Mouse (Mus musculus) thymus, adult 18-20 months (tissue): ENCODE results near the gene Nsrp1.
"Not testable (repeated sequence)": the region's sequence is repeated elsewhere in the genome, so short reads cannot be mapped to it uniquely, and the experiment has no call there.

Experiments used
- DNase-seq, 2 experiments: peaks; one replicate each; pipeline ENCODE4 v3.0.0; 2022; ENCODE audit warnings: mixed read lengths in 2 of 2

Nsrp1 gene

GRCm38 (mm10) chr11:77078273-77079134 is at the start of gene Nsrp1:
Gene Nsrp1, minus strand, starts transcription at chr11:77078435.
- peak; percentile 85 to 87 for DNase-seq

- DNase-seq, result no peak
Measured at GRCm38 (mm10) chr11:77111141-77111540, 32.9 kb upstream of the Nsrp1 start.

DNA sequence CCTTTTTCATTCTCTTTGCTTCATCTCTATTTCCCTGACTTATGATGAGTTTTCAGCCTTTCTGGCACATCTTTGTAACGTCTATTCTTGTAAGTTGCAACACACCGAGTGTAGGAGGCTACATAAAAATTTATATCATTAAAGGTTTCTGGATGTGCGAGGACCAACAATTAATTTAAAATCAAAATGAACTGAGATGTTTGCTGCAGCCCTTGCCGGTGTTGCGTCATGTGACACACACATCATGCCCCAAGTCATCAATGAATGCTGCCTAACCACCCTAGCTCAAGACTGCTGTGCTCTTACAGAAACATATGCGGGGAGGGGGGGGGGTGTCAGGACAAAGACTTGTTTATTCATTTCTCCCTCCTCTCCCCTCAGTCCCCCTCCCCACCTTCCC is 30.2 kb upstream of the Nsrp1 start:
- no peak for DNase-seq

DNA sequence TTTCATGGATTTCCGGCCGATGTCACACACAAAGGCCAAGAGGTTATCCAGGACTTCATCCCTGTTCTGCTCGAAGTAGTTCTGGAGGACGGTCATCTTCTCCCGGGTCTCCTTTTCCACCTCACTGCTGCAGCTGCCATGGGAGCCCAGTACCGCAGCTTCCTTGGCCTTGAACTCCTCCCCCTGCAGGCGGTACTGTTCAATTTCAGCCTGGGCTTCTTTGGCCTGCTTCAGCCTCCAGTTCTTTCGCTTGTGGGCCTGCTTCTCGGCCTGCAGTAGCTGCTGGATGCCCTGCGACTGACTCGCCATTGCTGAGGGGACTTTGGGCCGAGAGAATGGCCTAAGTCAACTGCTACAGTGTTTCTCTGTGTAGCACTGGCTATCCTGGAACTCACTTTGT is 29.6 kb upstream of the Nsrp1 start:
- DNase-seq, result not testable (repeated sequence)

- no peak for DNase-seq
Measured at GRCm38 (mm10) chr11:77106961-77107360, 28.7 kb upstream of the Nsrp1 start.

DNA sequence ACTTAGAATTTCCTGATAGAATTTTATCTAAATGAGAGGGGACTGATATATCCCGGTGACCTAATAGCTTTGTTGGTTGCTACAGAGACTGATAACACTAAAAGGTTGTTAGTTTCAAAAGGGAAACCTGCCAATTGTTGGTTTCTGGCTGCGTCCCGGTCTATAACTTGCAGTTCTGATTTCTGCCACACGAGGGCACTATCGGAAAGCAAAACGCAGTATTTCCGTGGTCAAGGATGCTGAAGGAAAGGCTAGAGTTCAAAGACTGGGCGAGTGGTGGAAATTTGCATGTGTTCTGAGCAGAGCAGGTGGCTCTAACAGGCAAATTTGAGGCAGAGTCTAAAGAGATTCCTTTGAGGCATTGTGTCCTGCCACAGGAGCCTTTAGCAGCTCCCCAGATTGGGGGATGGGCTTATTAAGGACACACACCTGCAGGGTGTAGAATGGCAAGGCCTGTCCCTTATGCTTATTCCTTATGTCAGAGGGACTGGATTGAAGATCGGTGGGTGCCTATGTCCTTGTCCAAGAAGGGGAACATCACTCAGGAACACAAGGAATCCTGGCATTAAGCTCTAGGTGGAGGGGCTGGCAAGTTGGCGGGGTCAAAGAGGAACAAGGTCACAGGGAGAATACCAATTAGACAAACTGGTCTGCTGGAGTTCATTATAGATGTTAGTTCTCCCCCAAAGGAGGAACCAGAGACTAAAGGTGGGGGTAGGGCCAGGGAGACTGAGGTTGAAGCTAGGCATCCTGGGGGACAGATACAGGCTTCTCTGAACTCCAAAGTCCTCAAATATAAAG is 22.1 kb upstream of the Nsrp1 start:
- peak; percentile 21 to 28 for DNase-seq

DNA sequence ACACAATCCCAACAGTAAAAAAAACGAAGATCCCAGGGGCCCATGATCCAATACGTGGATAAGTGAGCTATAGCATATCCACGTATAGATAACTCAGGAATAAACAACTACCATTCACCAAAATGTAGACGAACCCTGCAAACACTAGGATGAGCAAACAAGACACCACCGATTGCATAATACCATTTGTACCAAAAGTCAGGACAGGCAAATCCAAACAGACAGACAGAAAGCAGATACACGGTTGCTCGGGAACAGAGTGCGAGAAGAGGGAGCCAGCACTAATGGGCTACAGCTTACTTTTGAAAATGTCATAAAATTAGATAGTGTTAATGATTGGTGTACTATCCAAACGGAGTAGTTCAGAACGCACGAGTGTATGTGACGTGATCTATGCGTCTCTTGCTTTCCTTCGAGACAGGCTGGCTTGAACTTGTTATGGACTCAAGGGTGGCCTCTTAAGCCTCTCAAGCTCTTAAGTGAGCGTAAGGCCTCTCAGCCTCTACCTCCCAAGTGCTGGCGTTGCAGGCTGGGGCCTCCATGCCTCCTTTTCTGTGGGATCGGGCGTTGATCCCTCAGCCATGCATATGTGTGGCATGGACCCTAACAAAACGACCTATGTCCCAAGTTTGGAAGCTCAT is 20.2 kb upstream of the Nsrp1 start:
- no peak for DNase-seq

DNA sequence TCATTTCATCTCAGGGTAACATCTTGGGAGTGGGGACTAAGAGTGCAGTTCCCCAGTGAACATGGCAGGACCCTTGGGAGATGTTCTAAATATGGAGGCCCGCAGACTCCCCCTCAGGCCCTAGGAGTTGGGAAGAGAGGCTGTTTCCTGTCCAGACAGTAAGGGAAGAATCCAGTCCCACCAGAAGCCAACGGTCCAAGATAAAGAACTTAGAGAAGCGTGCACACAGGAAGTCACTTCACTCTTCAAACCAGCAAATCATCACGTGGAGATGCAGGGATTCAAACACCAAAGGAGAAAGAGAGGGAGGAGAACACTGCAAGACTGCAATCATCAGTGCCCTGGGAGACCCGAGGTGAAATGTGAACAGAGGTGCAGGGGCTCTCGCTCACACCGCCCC is 18.8 kb upstream of the Nsrp1 start:
- DNase-seq, result no peak

- DNase-seq, result no peak
Measured at GRCm38 (mm10) chr11:77096581-77096980, 18.3 kb upstream of the Nsrp1 start.

GRCm38 (mm10) chr11:77095206-77095605 is 17.0 kb upstream of the Nsrp1 start:
- DNase-seq, result no peak

- DNase-seq, result no peak
Measured at GRCm38 (mm10) chr11:77094136-77094535, 15.9 kb upstream of the Nsrp1 start.

DNA sequence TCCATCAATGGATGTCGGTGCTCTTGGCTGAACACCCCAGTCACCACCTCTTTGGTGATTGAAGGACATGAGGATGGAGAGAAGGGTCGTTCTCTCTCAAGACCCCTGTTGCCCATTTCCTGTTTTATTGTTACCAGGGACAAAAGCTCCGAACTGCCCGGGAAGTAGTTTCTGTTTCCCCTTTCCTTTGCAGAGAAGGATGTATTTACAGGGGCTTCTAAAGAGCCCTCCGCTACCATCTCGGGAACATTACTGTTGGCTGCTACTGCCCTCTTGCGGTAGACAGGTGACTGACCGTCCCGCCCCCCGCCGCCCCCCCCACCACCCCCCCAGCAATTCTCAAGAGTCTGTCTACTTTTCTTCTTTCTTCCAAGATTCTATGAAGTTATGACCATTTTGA is 15.0 kb upstream of the Nsrp1 start:
- DNase-seq, result peak in 1 of 2 experiments; percentile 17

DNA sequence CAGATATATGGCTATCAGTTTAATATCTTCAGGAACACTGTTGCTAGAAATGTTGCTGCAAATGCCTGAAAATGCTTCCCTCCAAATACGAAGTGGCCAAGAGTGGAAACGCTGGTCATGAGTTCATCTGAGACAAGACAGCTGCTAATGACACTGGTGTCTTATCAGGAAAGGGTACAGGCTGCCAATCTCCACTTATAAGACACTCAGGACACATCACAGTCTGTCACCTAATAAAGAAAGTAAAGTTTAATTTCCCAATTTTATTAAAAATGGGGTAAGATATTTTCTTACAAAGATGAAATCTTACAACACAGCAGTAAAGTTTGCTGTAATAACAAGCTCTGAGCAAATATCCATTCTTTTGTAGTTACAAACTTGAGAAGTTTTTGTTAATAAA is 10.9 kb upstream of the Nsrp1 start:
- DNase-seq, result no peak

GRCm38 (mm10) chr11:77087004-77087403 is 8.8 kb upstream of the Nsrp1 start:
- DNase-seq, result no peak

- DNase-seq, result no peak
Measured at GRCm38 (mm10) chr11:77084001-77084682, 5.9 kb upstream of the Nsrp1 start.

DNA sequence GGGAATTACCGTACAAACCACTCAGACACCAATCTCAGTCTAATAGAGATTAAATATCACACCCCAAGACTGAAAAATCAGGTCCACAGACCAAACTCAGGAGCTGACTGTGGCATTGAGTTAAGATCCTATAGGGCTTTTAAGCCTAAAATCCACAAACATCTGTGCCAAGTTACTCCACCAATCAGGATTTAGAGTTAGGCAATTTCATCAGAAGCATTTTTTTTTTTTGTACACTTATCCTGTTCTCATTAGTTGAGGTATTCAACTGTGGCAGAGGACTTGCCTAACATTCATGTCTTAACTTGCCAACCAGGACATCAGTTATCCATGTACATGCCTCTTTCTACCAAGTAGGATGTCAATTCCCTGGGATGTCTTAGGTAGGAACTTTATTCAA is 1.1 kb upstream of the Nsrp1 start:
- no peak for DNase-seq

DNA sequence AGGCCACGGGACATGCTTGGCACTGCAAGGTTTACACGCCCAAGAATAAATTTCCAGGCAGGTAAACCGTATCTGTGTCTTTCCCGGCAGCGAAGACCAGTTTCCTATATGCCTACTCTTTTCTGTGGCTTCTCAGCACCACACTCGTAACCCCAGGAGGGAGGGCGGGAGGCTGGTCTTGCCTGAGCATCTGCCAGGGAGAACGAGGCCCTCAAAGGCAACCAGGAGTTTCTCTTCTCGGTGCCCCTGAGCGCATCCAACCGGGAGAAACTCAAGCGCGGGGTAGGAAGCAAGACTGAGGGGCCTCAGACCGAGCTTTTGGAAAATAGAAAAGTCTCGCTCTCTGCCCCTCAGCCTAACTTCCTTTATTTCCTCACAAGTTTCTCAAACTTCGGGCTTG is 443 bp downstream of the Nsrp1 start:
- peak in 1 of 2 experiments; percentile 29 for DNase-seq

DNA sequence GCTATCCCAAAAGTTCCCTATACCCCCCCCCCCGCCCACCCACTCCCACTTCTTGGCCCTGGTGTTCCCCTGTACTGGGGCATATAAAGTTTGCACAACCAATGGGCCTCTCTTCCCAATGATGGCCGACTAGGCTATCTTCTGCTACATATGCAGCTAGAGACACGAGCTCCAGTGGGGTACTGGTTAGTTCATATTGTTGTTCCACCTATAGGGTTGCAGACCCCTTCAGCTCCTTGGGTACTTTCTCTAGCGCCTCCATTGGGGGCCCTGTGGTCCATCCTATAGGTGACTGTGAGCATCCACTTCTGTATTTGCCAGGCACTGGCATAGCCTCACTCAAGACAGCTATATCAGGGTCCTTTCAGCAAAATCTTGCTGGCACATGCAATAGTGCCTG is 904 bp downstream of the Nsrp1 start:
- DNase-seq, result not testable (repeated sequence)

DNA sequence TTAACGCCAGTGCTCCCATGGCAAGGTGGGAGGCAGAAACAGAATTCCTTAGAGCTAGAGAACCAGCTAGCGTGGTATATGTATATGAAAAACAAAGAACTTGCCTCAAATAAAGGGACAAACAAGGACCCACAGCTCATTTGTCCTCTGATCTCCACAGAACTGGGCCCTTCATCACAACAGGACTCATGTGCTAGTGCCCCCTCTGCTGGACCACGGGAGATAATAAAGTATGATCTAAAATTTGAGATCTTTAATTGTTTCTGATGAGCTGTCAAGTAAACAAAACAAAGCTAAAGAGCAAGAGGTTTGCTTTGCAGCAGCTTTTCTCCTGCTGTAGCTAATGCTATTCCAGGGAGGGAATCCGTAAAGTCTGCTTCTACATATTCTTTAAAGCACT is 7.5 kb downstream of the Nsrp1 start:
- DNase-seq, result no peak

- DNase-seq, result no peak
Measured at GRCm38 (mm10) chr11:77068825-77069224, 9.4 kb downstream of the Nsrp1 start.

GRCm38 (mm10) chr11:77063406-77063805 is 14.8 kb downstream of the Nsrp1 start:
- no peak for DNase-seq

DNA sequence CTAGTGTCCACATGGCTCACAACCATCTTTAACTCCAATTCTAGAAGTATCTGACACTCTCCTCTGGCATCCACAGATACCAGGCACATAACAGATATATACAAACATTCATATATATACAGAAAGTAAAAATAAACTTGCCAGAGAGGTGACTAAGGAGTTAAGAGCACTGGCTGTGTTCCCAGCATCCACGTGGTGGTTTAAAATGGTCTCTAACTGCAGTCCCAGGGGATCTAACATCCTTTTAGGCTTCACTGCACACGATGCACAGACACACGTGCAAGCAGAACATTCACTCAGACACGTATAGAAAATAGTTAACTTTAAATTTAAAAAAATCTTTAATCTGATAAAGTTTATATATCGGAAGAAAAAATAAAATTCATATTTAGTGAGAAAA is 16.3 kb downstream of the Nsrp1 start:
- DNase-seq, result no peak

DNA sequence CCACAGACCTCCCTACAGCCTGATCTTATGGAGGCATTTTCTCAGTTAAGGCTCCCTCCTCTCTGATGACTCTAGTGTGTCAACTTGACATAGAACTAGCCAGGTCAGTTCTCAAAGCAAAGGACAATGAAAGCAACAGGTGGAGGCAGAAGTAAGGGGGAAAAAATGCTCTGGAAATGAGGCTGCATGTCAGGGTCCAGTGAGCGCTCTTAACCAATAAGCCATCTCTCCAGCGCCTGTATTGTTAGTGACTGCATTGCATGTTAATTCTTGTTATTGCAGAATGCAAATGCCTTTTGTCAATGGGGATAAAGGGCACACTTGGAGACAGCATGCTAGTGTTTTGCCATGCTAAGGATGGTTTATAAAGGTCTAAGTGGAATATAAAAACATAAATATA is 35.4 kb downstream of the Nsrp1 start:
- no peak for DNase-seq
